Mouse (Mus musculus) cerebellum, postnatal 25 days (tissue): ENCODE measurements around the gene Myo9a.
"Not testable (repeated sequence)": the region's sequence is repeated elsewhere in the genome, so short reads cannot be mapped to it uniquely, and the experiment has no call there.

Source experiments
- DNase-seq, 2 experiments: peaks; one replicate each; pipeline ENCODE4 v3.0.0; 2021; ENCODE audit warnings: mixed read lengths in 2 of 2

Myo9a gene

DNA sequence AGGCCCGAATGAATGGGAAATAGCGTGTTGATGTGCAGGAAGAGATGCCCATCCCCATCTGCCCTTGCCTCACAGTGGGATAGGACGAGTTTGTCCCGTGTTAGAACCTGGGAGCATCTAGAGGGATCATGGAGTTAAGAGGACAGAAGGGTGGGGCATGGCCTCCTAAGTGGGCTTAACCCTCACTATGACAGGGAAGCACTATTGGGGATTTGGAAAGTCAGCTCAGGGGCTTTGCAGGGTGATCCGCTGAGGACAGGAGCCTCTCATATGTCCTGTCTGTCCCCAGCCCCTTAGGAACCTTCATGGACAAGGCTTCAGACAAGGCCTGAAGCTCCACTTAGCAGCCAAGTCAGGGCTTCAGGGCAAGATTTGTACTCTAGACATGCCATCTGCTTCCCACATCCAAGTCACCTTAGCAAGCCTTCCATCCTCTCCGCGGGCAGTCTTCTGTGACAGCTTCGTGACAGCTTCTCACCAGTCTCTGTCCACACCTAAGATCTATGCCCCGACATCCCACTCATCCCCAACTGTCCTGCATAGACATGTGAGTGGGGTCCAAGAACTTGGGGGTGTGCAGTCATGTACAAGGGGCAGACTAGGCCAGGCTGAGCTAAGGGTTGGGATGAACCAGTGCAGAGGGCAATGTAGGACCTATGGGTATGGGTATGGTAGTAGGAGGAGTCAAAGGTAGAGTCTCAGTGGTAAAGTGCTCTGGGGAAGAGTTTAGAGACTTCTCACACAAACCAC, 200.5 kb downstream of the Myo9a start:
- no peak for DNase-seq

DNA sequence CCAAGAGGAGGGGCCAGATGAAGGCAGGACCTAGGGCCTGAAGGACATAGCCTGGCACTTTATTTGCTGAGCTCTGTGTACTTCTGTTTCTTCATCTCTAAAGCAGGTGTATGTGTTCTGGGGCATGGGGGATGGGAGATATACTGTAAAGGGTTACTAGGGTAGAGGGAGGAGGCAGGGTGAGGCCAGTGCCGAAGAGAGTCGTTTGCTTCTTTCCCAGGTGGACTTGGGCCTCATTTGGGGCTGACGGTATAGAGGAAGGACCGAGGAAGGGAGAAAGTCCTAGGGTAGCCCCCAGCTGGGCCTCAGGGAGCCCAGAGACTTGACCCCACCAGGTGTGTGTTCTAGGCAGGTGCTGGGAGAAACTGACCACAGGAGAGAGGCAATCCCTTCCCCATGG, 201.2 kb downstream of the Myo9a start:
- no peak for DNase-seq

DNA sequence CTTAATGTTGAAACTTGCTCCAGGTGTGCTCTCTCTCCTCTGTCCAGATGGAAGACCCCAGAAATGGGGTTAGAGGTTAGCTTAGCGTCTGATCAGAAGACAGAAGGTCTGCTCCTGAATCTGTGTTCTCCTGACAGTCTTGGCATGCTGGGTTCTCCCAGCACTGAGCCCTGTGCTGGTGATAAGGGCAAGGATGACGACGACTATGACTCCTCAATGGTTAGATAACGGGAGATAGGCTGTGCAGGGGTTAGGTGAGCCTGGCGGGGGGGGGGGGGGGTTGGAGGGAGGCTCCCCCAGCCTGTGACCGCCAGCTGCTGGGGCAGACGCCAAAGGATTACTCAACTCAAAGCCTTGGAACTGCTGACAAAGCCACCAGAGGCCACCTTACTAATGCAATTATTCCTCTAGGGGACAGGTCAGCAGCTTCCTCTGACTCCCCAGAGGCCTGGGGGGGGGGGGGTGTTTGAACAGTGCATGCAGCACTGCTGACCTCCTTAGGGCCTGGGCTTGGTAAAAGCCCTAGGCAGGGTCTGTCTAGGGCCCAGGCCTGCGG, 201.9 kb downstream of the Myo9a start:
- DNase-seq = no peak

DNA sequence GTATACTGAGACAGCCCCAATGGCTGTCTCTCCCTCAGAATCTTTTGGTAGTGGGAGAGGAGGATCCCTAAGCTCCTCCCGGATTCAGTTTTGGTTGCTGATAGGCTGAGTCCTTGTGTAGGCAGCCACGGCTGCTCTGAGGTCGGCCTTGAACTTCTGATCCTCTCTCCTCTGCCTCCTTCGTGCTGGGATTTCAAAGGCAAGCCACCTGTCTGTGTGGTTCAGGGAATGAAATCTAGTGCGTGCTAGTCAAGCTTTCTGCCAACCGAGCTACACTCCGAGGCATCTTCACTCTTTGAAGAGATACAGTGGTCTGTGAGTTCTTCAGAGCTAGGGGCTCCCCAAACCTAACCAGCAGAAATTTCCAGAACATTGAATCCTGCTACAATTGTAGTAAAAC, 202.9 kb downstream of the Myo9a start:
- DNase-seq = no peak

DNA sequence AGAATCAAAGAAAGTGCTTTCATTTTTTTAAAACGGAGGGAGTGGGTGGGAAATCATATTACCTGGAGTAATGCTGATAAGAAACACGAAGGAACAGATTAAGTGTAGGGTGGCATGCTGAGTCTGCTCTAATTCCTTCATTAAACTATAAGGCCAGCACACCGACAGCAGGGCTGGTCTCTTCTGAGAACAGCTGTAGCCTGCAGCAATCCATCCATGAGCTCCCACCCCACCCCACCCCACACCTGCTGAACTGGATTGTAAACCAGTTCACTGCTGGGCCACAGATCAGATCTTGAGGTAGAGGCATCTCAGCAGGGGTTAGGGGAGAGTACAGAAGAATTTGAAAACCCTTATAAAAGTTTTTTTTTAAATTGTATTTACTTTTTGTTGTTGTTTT, 204.5 kb downstream of the Myo9a start:
- DNase-seq = no peak

DNA sequence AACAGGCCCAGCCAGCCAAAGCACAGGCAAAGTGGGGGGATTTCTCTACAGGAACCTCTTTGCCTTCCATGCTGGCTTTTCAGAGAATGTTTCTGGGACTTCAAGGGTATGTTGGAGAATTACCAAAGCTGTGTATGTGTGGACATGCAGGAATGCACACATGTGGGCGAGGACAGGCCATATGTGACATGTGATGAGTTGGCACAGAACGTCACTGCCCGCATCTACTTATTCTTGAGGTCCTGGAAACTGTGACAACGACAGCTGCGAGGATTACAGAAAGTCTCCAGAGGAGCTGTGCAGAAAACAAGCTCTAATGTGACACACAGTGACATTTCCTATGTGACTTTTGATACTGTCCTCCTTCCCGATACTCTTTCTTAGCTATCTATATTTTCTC, 205.0 kb downstream of the Myo9a start:
- DNase-seq = no peak

DNA sequence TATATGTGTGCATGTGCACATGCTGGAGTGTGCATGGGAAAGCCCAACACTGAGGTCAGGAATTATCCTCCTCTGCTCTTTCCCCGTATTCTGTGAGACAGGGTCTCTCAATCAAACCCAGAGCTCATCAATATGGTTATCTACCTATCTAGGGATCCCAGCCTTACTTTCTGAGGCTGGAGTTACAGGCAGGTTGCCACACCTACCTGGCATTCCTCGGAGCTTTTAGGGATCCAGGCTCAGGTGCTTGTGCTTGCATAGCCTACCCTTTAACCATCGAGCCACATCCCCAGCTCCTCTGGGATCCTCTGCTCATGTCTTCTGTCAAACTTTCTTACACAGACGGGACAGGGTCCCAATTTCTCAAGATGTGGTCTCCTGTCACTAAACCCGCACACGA, 205.8 kb downstream of the Myo9a start:
- DNase-seq = no peak

DNA sequence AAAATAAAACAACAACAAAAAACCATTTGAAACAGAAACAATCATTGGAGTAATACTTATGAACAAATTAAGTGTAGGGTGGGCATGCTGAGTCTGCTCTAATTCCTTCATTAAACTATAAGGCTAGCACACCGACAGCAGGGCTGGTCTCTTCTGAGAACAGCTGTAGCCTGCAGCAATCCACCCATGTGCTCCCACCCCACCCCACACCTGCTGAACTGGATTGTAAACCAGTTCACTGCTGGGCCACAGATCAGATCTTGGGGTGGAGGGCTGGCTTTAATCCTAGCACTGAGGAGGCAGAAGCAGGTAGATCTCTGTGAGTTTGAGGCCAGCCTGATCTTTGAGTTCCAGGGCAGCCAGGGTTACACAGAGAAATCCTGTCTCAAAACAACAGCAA, 207.4 kb downstream of the Myo9a start:
- not testable (repeated sequence) for DNase-seq

DNA sequence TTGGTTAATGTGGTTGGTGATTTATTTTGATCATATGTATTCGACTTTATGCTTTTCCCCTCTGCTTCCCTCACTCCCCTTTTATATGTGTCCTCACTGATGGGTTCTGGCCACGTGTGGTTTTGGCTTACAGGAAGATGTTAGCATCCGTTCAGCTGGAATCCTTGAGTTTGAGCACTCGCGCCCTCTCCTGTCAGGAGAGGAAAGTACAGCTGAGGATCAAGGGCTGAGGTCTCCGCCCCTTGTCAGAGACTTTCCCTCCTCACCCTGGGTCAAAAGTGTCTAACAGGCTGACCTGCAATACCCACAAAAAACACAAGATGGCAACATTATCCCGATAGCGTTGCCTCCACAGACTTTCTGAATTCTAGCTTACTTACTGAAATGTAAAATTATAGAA, 208.6 kb downstream of the Myo9a start:
- peak; percentile 64 to 77 for DNase-seq

DNA sequence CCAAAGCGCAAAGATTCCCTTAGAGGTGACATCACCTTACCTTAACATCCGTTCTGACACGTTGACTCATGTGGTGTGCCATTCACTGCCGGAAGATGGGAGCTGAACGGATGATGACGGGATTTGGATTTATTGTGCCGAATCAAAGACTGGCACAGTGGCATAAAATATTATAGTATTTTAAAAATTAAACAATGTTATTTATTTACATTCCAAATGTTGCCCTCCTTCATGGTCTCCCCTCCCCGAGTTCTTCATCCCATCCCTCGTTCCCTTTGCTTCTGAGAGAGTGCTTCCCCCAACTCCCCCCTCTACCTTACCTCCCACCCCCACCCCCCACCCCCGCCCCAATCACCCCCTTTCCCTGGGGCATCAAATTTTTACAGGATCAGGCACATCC, 209.9 kb downstream of the Myo9a start, which contains the start of gene Nr2e3:
Gene Nr2e3 (minus strand): TSS at position 101 of the 400 bp plus-strand sequence.
- no peak for DNase-seq

DNA sequence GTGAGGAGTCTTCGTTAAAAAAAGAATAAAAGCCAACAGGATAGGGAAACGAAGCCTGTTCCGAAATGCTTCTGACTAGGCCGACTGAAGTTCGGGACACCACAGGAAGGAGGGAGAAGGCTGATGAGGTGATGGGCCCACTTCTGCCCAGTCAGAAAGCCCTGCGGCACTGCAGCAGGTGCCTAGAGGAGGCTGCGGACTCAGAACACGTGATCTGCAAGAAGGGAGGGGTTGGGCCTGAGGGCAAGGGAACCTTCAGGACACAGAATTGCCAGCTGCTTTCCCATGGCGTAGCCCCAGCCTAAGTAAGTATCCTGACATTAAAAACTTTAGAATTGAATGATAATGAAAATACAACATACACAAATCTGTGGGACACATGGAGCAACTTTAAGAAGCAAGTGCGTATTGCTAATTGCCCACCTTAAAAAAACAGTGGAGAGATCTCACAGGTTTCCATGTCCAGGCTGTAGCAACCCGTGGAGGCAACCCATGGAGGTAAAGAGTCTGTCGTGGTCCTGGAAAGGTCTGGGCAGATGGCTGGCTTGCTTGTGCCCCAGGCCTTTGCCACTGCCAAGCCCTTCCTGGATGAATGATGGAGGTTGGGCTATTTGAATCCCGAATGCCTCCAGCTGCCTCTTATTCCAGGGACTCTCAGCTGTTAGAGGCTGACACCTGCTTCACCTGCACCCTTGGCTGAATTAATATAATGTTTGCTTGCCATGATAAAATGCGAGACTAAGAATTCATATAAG, 210.7 kb downstream of the Myo9a start:
- DNase-seq = peak; percentile 25 to 44

DNA sequence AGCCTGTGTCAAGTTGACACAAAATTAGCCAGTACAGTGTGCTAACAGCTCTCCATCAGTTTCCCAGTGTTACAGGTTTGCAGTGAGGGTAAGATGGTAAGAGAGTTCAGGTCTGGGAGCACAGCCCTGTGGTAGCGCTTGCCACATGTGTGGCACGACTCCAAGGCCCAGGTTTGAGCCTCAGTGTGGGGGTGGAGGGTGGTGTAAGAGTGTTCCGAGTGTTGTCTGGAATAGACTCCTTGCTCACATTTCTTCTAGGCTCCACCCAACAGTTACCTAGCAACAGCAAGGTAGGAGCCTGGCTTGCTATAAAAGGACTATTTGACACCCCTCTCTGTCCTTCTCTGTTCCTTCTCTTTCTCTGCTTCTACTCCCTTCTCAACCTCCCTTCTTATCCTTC, 213.7 kb downstream of the Myo9a start:
- no peak for DNase-seq

DNA sequence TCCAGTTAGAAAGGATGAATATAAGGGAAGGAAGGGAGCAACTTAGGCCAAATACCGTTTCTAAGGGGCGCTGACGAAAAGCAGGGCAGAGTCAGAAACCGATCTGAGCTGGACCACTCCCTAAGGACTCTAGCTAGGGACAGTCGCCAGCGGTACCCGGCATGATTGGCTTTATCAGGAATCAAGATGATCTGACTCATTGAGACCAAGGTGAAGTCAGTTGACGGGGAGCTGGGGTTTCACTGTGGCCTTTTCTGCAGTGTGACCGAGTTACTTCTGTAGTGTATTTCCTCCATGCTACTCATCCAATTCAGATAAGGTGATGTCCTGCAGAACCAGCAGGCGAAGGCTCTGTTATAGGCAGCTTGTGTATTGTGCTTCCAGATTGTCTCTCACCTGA, 214.3 kb downstream of the Myo9a start:
- DNase-seq = no peak

DNA sequence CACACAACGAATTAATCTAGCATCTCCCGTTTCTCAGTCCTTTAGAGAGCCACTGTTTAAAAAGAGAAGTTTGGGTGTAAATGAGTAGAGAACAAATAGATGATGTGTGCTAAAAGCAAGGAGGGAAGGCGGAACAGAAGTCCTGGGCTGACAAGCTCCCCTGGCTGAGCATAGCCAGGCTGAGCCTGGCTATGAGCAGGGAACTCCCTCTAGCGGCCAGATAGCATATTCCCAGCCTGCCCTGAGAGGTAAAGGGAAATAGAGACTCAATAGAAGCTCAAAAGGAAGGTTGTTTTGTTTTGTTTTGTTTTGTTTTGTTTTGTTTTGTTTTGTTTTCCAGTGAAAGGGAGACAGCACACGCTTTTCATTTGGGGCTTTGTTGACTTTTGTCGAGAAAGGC, 218.7 kb downstream of the Myo9a start:
- peak; percentile 54 to 77 for DNase-seq

DNA sequence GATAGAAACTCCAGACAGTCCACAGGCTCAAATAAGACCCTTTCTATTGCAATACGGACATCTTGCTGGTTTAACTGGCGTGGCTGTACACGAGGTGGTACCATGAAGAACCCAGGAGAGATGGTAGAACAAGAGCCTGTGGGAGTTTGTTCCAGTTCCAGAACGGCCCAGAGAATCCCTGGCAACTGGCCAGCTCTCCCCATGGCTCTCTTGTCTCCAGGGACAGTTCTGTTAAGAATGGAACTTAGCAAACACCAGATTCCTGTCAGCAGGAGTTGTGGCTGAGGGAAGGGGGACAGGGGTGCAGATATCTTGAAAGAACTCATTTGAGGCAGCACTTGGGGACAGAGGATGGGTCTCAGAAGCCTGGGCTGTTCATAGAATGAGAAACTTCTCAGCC, 220.6 kb downstream of the Myo9a start:
- DNase-seq = peak in 1 of 2 experiments; percentile 14
